Mouse (Mus musculus): ENCODE measurements around the gene Rabl6.
"Not testable (repeated sequence)": the region's sequence is repeated elsewhere in the genome, so short reads cannot be mapped to it uniquely, and the experiment has no call there.

The Rabl6 gene

DNA sequence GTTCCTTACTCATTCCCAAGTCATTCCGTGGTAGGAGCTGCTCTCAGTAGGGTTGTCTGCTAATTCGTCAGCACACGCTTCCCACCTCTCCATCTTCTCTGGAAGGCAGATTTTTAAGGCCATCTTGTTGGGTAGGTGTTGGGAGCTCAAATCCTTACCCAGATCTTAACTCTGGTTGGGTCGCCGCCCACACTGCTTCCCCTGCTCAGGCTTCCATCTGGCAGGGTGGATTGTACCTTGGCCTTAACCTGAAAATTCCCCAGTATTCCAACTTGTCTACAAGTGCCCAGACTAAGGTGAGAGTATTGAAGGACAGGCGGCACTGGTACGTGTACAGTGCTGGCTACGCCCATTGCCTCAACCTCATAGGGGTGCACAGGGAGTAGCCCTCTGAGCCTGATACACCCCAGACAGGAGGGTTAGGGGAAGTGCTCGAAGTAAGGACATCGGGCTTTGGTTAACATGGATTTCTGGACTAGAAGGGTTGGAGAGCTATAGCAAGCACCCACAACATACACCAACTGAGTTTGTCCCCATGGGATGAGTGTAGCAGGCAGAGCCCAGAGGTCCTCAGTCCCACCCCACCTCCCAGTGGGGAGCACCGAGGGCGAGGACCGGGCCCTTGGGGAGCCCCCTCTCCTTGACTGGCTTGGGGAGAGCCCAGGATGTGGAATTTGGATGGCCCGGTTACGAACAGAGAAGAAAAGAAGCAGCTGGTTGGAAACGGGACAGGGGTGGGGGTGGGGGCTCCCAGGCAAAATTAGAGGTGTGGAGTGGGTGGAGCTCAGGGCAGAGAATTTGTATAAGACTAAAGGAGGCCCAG lies 32.1 kb downstream of the Rabl6 start:
- no peak for DNase-seq (ENCODE audit: low spot score in 2 of 2)

DNA sequence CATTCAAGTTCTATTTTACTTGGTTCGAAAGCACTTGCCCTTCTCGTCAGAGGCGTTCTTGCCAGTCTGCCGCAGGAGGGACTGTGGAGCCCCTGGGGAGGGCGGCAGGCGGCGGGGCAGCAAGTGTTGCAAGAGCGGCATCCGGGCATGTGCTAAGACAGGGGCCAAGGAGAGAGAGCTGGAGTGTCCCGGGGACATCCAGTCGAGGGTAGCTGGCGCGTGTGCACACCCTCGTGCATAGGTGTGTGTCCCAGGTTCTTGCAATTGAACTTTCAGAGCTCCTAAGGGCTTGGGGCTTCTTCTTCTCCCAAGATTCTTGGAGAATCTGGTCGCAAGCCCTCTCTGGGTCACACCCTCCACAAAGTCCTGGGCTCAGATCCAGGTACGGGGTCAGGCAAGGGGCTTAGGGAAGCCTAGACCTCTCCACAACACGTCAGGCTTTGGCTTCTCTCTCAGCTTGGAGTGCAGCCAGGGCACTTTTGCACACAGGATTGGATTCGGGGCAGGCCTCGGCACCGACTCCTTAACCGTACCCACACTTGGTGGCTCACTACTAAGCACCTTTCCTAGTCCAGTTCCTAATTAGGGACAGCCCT lies 32.8 kb downstream of the Rabl6 start:
- no peak for DNase-seq (ENCODE audit: low spot score in 2 of 2)

DNA sequence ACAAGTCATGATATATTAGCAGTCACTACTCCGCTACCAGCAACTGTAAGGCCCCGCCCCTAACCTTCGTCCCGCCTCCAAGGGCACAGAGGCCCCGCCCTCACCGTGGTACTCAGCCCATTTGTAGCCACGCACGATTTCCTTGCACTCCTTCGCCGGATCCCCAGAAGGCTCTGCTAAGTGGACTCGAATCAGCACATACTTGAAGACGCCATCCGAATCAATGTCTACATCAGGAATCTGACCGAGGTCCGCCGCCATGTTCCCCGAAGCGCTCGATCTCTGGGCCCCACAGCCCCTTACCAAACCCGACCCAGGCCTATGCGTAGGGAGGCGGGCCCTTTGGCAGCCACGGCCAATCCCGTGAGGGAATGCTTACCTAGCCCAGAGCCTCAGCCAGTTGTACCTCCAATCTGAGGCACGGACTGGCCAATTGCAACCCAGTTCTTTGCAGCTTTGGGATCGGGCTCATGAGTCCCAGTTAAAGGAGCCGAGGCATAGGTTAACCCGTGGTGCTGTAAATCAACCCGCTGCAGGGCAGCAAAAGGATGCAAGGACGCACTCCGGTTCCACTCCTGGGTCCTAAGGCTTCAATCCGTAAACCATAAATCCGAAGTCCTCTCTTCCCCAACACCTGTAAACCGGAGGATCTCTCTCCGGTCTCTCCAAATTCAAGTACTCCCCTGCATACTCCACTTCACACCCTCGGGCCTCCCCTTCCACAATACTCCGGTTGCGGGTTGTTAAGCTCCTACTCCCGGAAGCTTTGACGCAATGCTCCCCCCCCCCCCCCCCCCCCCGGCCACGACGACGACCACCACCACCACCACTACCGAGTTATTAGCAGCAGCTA lies 33.5 kb downstream of the Rabl6 start, which contains the start of the genes Mamdc4 and Phpt1:
TSS of gene Mamdc4 (minus strand) at position 267 of the 853 bp plus-strand sequence.
TSS of gene Phpt1 (minus strand) at position 646 of the 853 bp plus-strand sequence.
- DNase-seq (ENCODE audit: low spot score in 2 of 2): peak; percentile 86 to 90

DNA sequence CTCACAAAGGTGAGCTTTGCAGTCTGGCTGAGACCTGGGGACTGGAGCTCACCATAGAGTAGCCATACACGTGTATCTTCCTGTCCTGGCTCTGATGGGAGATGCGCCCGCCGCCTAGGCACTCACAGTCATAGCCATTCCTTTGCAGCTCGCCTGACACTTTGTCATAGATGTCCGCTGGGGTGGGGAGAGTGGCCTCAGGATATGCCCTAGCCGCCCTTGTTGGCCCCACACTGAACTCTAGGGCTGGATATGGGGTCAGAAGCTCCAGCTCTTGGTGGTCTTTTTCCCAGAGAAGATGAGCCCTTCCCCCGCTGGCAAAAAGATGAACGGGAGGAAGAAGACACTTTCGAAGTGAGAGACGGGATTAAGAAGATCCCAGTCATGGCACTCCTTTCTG lies 34.2 kb downstream of the Rabl6 start:
- no peak for DNase-seq (ENCODE audit: low spot score in 2 of 2)

DNA sequence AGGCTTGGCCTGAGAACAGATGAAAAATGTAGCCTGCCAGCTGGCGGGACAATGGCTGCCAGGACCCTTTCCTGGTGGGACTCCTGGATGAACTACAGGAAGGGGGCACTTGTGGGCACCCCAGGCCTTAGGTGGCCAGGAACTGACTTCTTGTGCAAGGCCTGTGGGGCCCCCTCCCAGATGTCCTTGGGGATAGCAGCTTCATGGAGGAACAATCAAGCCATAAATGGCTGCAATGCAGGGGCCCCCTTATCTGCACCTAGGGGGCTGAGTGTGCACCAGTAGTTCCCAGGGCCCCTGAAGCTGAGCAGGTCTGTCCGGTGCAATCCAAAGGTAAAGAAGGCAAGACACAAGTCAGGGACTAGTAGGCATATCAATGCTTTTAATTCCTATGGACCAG lies 35.3 kb downstream of the Rabl6 start:
- DNase-seq (ENCODE audit: low spot score in 2 of 2): no peak

DNA sequence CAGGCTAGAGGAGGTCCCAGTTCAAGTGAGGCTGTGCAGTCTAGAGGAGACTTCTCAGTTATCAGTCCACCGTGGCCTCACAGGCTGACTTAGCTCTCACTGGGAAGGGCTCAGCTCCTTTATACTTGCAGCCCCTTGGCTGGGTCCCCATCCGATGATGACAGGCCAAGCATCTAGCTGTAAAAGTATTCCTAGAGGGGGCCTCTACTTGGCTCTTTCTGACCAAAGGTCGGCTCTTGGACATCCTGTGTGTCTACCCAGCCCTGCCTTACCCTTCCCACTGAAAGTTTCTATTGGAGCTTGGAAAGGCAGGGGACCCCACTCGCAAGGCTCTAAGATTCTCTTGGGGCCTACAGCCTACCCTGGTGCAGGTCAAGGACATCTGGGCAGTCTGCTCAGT lies 37.1 kb downstream of the Rabl6 start:
- DNase-seq (ENCODE audit: low spot score in 2 of 2): no peak

DNA sequence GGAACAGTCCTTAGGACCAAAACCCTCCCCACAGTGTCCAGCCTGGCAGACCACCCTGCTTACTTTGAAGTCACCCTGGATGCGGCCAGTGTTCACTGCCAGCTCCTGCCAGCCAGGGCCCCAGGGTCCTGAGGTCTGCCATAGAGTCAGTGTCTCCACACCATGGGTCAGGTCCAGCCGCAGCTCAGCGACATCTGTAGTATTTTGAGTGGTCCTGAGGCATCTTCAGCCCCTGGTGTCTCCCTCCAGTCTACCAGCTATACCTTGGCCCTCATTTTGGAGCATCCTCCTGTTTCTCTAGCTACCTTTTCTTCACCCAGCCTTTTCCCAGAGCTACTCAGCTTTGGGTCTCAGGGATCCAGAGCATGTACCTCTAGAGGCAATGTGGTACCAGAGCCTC lies 39.0 kb downstream of the Rabl6 start:
- DNase-seq (ENCODE audit: low spot score in 2 of 2): no peak

DNA sequence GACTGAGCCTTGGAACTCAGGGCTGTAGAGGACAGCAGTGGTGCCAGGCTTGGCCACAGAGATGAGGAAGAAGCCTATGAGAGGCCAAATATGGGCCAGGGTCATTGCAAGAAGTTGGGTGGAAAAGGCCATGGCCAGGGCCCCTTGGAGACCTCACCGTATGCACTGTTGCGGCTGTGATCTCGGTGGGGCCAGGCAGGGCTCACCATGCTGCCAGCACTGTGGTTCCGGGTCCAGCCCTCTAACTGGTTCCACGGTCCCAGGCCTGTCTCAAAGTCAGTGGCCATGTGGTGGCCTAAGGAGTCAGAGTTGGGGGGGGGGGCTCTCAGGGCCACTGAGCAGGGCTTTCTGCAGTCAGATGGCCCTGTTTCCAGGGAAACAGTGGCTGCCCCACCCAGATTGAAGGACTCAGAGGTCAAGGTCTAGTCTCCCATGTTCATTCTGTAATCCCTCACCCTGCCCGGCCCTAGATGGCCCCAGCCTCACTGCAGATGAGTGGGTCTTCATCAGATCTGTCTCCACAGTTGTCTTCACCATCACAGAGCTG lies 39.8 kb downstream of the Rabl6 start:
- no peak for DNase-seq (ENCODE audit: low spot score in 2 of 2)

DNA sequence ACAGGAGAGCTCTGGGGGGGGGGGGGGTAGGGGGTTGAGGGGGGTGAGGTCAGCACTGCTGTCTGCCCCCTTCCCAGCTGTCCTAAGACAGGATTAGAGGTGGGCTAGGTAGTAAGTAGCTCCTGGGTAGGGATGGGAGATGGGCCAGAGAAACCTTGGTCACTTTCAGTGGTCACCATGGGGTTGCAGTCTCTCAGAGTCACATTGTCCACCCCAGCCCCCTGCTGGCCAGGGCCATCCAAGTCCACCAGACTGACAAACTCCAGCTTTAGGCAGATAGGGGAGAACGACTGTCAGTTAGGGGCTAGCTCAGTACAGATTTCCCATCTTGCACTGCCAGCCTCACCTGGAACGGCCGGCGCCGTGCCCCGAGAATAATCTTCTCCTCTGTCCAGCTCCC lies 41.8 kb downstream of the Rabl6 start:
- no peak for DNase-seq (ENCODE audit: low spot score in 2 of 2)

DNA sequence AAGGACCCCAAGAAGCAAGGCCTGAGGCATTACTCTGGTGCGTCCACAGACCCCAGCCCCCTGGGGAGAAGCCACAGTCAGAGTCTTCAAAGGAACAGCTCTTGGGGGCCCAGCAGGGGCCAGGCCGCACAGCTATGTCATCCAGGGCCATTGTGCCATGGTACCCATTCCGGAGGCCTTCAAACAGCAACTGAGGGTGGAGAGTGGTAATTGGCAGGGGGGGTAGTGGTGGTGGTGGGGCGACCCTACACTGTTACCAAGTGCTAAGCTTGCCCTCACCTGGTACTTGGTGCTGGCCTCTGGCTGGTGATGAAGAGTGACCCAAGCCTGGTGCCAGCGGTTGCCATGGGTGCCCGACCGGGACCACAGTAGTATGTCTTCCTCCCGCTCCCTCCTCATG lies 42.6 kb downstream of the Rabl6 start:
- DNase-seq (ENCODE audit: low spot score in 2 of 2): no peak

DNA sequence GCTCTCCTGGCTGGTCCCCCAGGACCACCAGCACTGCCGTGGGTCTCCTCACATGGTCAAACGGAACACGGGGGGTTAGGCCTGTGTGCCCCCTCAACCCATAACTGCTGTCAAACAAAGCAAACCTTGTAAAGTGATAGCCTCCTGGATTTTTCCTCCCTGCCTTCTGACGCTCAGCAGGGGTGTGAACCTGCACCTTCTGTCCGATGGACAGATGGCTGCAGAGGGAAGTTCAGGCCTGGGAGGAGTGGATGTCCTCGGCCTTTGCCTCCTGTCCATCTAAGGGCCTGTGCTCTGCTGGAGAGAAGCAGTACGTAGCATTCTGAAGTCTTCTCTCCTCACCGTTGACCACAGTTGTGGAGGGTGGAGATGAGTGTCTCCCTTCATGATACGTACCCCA lies 46.4 kb downstream of the Rabl6 start:
- DNase-seq (ENCODE audit: low spot score in 2 of 2): no peak

DNA sequence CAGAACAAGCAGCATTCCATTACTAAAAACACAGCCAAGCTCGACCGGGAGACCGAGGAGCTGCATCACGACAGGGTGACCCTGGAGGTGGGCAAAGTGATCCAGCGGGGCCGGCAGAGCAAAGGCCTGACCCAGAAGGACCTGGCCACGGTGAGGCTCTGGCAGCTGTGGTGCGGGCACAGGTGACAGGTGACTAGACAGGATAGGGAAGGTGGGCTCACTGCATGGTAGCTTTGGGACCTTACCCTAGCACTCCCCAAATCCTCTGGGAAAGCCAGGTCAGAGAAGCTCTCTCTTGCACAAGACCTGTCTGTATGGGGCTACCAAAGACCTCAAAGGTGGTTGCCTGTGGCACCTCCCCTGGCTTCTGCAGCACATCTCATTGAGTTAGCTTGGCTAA lies 47.8 kb downstream of the Rabl6 start:
- DNase-seq (ENCODE audit: low spot score in 2 of 2): no peak

DNA sequence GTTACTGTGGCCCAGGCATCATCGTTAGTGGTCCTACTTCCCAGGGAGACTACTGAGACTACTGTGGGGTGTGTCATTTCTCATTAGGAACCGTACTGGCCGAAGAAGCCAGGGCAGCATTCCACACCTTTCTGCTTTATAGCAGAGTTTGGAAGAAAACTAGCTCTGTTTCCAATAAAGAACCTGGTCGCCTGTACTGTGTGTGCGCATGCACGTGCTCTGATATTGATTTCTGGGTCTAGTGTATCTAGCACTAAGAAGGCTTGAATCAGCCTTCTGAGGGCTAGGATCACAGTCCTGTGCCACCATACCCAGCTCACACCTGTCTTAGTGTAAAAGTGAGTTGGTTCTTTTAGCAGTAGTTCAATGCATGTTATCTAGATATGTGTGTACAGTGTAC lies 49.5 kb downstream of the Rabl6 start:
- no peak for DNase-seq (ENCODE audit: low spot score in 2 of 2)

DNA sequence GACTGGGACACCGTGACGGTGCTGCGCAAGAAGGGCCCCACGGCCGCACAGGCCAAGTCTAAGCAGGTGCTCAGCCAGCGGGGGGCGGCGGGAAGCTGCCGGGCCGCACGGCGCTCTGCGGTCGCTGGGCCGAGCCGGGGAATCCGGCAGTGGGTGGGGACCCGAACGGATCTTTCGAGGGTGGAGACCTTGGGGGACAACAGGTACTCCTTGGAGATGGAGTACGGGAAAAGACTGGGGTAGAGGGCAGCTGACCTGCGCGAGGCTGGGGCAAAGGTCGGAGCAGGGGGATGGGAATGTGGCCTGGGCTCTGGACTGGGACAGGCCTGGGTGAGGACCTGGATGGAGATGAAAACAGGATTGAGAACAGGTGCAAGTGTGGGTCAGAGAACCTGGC lies 50.4 kb downstream of the Rabl6 start:
- no peak for DNase-seq (ENCODE audit: low spot score in 2 of 2)

DNA sequence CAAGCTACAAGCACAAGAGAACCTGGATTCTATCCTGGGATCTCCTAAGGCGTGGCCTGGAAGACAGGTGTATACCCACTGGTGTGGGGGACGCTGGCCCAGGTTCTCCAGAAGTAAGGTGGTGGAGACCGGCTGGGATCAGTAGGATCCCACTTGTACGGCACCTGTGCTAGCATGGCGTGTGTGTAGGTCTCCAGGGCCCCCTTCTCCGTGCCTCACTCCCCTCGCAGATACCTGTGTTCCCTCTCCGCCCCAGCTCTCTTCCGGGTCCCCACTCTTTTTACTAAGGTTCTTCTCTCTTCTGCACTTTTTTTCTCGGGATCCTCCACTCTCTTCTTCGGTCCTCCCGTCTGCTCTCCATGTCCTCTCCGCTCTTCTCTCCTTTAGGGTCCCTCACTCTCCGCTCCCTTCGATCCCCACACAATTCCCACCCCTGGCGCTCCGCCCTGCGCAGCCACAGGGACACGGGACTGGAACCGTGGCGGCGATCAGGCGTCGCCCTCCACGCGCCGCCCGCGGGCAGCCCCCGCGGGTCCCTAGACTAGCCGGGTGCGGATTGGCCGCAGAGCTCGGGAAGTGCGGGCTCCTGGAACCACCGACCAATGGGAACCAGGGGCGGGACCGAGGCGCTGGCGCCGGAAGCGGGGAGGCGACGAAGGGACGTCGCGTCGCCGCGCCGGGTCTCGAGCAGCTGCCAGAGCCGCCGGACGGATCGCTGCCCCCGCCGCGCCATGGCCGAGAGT lies 50.9 kb downstream of the Rabl6 start, which contains the start of gene Edf1:
TSS of gene Edf1 (plus strand) at position 627 of the 743 bp plus-strand sequence.
- DNase-seq (ENCODE audit: low spot score in 2 of 2): peak; percentile 86 to 93

DNA sequence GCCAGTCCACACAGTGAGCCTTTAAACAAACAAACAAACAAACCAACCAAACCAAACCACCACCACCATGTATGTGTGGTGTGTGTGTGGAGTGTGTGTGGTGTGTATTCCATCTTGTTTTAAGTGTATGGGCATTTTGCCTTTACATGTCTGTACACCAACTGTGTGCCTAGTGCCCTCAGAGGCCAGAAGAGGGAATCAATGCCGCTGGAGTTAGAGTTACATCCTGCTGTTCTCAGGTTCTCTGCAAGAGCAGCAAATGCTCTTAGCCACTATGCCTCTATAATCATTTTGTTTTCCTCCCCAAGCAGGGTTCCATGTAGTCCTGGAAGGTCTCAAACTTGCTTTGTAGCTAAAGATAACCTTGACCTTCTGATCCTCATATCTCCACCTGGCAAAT lies 52.0 kb downstream of the Rabl6 start:
- no peak for DNase-seq (ENCODE audit: low spot score in 2 of 2)

DNA sequence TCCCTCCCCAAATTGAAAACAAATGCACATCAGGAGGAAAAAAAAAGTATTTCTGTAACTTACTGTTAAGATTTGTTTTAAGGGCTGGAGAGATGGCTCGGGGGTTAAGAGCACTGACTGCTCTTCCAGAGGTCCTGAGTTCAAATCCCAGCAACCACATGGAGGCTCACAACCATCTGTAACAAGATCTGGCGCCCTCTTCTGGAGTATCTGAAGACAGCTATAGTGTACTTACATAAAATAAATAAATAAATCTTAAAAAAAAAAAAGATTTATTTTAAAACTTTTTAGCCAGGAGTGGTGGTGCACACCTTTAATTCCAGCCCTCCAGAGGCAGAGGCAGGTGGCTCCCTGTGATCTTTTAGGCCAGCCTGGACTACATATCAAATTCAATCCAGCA lies 52.8 kb downstream of the Rabl6 start:
- not testable (repeated sequence) for DNase-seq (ENCODE audit: low spot score in 2 of 2)

DNA sequence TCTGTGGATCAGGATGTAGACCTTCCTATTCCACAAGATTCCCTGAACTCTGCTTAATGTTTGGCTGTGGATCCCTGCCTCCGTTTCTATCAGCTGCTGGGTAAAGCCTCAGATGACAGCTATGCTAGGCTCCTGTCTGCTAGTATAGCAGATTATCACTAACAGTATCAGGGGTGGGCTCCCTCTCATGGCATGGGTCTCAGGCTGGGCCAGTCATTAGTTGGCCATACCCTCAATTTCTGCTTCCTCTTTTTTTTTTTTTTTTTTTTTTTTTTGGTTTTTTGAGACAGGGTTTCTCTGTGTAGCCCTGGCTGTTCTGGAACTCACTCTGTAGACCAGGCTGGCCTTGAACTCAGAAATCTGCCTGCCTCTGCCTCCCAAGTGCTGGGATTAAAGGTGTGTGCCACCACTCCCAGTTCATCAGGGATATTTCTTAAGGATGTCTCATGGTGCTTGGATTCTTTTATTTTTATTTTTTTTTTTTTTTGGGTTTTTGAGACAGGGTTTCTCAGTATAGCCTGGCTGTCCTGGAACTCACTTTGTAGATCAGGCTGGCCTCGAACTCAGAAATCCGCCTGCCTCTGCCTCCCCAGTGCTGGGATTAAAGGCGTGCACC lies 55.0 kb downstream of the Rabl6 start:
- DNase-seq (ENCODE audit: low spot score in 2 of 2): not testable (repeated sequence)

DNA sequence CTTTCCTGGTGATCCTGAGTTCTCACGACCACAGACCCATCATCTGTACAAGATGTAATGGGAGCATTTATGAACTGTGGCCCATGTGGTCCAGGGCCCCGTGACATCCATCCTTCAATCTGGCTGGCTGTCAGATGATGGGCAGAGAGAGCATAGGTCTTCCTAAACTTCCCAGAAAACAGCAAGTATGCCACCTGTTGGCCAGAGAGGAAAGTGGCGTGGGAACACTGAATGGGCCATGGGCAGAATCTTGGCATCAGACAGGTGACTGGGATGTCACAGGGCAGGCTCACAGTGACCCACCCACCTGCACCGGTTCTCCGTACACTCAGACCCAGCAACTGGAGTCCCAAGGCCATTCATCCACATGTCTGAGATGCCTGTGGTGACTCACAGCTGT lies 57.1 kb downstream of the Rabl6 start:
- DNase-seq (ENCODE audit: low spot score in 2 of 2): peak in 1 of 2 experiments; percentile 35

DNA sequence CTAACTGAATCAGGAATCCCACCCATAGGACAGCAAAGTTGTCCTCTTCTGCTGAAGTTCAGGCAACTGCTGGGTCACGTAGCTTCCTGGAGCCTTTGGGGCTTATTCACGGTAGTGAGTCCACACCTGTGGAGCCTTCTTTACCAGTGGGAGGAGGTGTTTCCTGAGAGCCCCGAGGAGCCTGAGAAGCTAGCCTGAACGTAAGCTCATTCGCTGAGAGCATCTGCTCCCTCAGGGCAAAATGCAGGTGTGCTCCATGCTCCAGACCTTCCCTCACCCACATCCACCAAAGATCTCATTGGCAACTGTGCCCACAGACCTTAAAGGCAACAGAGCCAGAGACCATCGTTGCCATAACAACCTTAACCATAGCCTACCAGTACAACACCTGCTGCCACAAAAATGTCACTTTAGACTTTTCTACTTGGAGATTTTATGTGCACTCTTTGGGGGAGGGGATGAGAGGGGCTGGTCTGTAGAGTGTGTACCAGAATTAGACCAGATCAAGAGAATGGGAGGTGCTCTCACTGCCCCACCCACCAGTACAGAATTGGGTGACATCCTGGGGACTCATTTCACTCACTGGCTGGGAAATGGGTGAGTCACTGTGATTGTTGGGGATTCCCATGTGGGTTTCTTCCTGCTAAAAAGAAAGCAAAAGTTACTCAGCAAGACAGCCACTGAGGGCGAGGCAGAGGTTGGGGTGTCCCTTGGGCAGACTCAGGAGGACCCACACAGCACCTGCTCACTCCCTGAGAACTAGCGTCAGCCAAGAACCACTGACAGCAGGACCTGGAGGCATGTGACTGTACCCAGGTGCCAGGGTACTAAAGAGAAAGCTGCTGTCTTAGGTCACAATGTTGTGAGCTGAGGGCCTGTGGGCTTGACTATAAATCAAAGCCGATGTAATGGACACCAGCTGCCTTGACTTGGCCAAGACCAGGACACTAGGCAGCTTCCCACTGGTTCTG lies 59.0 kb downstream of the Rabl6 start:
- DNase-seq (ENCODE audit: low spot score in 2 of 2): no peak

Measured in spleen, postnatal 14 days (tissue).